14 mouse cellular contexts compared by ENCODE assay signal in genomic region chr12:28872271-28872670, GRCm38 (mm10).
DNase-seq lines count a peak whose midpoint lies in the region; ATAC-seq and TF ChIP-seq lines count a peak whose summit lies in the region.
"Had no signal": no experiment of that assay in that cellular context is flagged by ENCODE, and none has a peak within 500 bp of the region (broad histone marks: within the 10 kb centered on the region; RNA-seq: fewer than 3 reads in every experiment).

No protein-coding gene starts in this region.

- no peaks in the 10 kb centered on the region for H3K27me3 ChIP-seq in hindbrain, embryonic 13.5 days
- H3K27me3 ChIP-seq in hindbrain, postnatal 0 days (ENCODE audit: insufficient read depth, low read length), result no peaks in the 10 kb centered on the region
- no peaks in the 10 kb centered on the region for H3K27me3 ChIP-seq in neural tube, embryonic 15.5 days (replicated peaks)
- no peaks in the 10 kb centered on the region for H3K27me3 ChIP-seq in embryonic facial prominence, embryonic 10.5 days (replicated peaks; ENCODE audit: low read depth, poor library complexity, severe bottlenecking)
- H3K27me3 ChIP-seq: embryonic facial prominence, embryonic 13.5 days; kidney, embryonic 15.5 days had no signal

- 0 out of 2 replicates have a peak overlapping the region, but pooled peaks have one; percentile 39 for H3K9ac ChIP-seq in hindbrain, embryonic 13.5 days
- H3K9ac ChIP-seq in hindbrain, postnatal 0 days (replicated peaks; ENCODE audit: low read length), result no peak overlapping the region
- no peak overlapping the region for H3K9ac ChIP-seq in neural tube, embryonic 15.5 days (replicated peaks)
- H3K9ac ChIP-seq: embryonic facial prominence, embryonic 13.5 days; kidney, embryonic 15.5 days had no signal

- no peak for TF ChIP-seq CTCF in hindbrain, postnatal 0 days (IDR thresholded peaks at IDR 0.05; ENCODE audit: low read depth)
- no peak for TF ChIP-seq CTCF in cortical plate, adult 2 months (IDR thresholded peaks at IDR 0.05; ENCODE audit: extremely low read depth, insufficient read depth, low read length)
- TF ChIP-seq CTCF in layer of hippocampus, adult 2 months (conservative IDR thresholded peaks at IDR 0.05), result no peak

- no peak for ATAC-seq in hindbrain, embryonic 13.5 days (ENCODE audit: low FRiP score)
- no peak for ATAC-seq in hindbrain, postnatal 0 days
- no peak for ATAC-seq in neural tube, embryonic 15.5 days (ENCODE audit: low FRiP score)

- H3K4me2 ChIP-seq in hindbrain, embryonic 13.5 days, result no peak overlapping the region
- no peak overlapping the region for H3K4me2 ChIP-seq in hindbrain, postnatal 0 days (ENCODE audit: low read depth, low read length)
- H3K4me2 ChIP-seq in neural tube, embryonic 15.5 days, result no peak overlapping the region
- H3K4me2 ChIP-seq: embryonic facial prominence, embryonic 13.5 days; kidney, embryonic 15.5 days had no signal

- 85% methylated on average over 12 of the region's 12 CpGs for WGBS in hindbrain, embryonic 13.5 days
- 75% methylated on average over 12 of the region's 12 CpGs for WGBS in hindbrain, postnatal 0 days
- 80% methylated on average over 12 of the region's 12 CpGs for WGBS in neural tube, embryonic 15.5 days
- WGBS in embryonic facial prominence, embryonic 10.5 days, result 87% methylated on average over 12 of the region's 12 CpGs

- no peaks in the 10 kb centered on the region for H3K9me3 ChIP-seq in hindbrain, embryonic 13.5 days
- no peaks in the 10 kb centered on the region for H3K9me3 ChIP-seq in hindbrain, postnatal 0 days (ENCODE audit: low read length)
- H3K9me3 ChIP-seq in neural tube, embryonic 15.5 days (replicated peaks), result no peaks in the 10 kb centered on the region
- H3K9me3 ChIP-seq in embryonic facial prominence, embryonic 10.5 days, result no peaks in the 10 kb centered on the region
- H3K9me3 ChIP-seq: embryonic facial prominence, embryonic 13.5 days; kidney, embryonic 15.5 days had no signal

- no peak overlapping the region for H3K4me3 ChIP-seq in hindbrain, embryonic 13.5 days
- H3K4me3 ChIP-seq in hindbrain, postnatal 0 days (ENCODE audit: low read length), result no peak overlapping the region
- no peak overlapping the region for H3K4me3 ChIP-seq in cortical plate, adult 2 months (ENCODE audit: insufficient read depth, low read length)
- no peak overlapping the region for H3K4me3 ChIP-seq in layer of hippocampus, adult 2 months
- H3K4me3 ChIP-seq in neural tube, embryonic 15.5 days (replicated peaks), result no peak overlapping the region
- H3K4me3 ChIP-seq in embryonic facial prominence, embryonic 10.5 days, result no peak overlapping the region
- H3K4me3 ChIP-seq: embryonic facial prominence, embryonic 13.5 days; gastrocnemius, adult 2 months; kidney, embryonic 15.5 days had no signal

- no peak for DNase-seq in hindbrain, postnatal 0 days (ENCODE audit: low spot score)
- peak; percentile 75 to 91 for DNase-seq in layer of hippocampus, adult 2 months (ENCODE audit: low spot score in 2 of 2)
- DNase-seq in embryo, embryonic 9.5 days (ENCODE audit: extremely low spot score), result no peak
- no peak for DNase-seq in yolk sac, embryonic 10.5 days (ENCODE audit: low spot score)
- no peak for DNase-seq in embryonic facial prominence, embryonic 10.5 days (ENCODE audit: low spot score)
- DNase-seq: adrenal gland, postnatal 10 days; cerebellum, adult 11 months; gastrocnemius, adult 2 months had no signal

- H3K27ac ChIP-seq in hindbrain, embryonic 13.5 days, result peak overlapping the region; percentile 74
- no peak overlapping the region for H3K27ac ChIP-seq in hindbrain, postnatal 0 days
- H3K27ac ChIP-seq in cortical plate, adult 2 months (ENCODE audit: insufficient read depth, low read length), result peak overlapping the region; percentile 81
- peak overlapping the region; percentile 88 for H3K27ac ChIP-seq in layer of hippocampus, adult 2 months
- peak overlapping the region; percentile 58 for H3K27ac ChIP-seq in neural tube, embryonic 15.5 days (replicated peaks)
- H3K27ac ChIP-seq in embryonic facial prominence, embryonic 10.5 days (replicated peaks), result no peak overlapping the region
- H3K27ac ChIP-seq: embryonic facial prominence, embryonic 13.5 days; gastrocnemius, adult 2 months; kidney, embryonic 15.5 days; macrophage had no signal

- peaks cover 36% of the 10 kb centered on the region for H3K36me3 ChIP-seq in hindbrain, embryonic 13.5 days
- no peaks in the 10 kb centered on the region for H3K36me3 ChIP-seq in hindbrain, postnatal 0 days (ENCODE audit: insufficient read depth, low read length)
- H3K36me3 ChIP-seq in neural tube, embryonic 15.5 days, result 0 out of 2 replicates have a peak, but pooled peaks cover 3% of the 10 kb centered on the region
- H3K36me3 ChIP-seq in embryonic facial prominence, embryonic 10.5 days (replicated peaks), result peaks cover 11% of the 10 kb centered on the region
- H3K36me3 ChIP-seq: kidney, embryonic 15.5 days had no signal

- peak; percentile 17; the same call in 1 of the 2 replicates for TF ChIP-seq POLR2A in cortical plate, adult 2 months (IDR thresholded peaks at IDR 0.05; ENCODE audit: extremely low read depth, insufficient read depth, low read length)

- peaks cover 36% of the 10 kb centered on the region for H3K4me1 ChIP-seq in hindbrain, embryonic 13.5 days (replicated peaks)
- peaks cover 7% of the 10 kb centered on the region; the same call in 1 of the 2 replicates for H3K4me1 ChIP-seq in hindbrain, postnatal 0 days (ENCODE audit: insufficient read depth, low read length)
- H3K4me1 ChIP-seq in cortical plate, adult 2 months (ENCODE audit: control insufficient read depth, insufficient read depth, low read length), result peaks cover 31% of the 10 kb centered on the region
- peaks cover 33% of the 10 kb centered on the region for H3K4me1 ChIP-seq in neural tube, embryonic 15.5 days
- no peaks in the 10 kb centered on the region for H3K4me1 ChIP-seq in embryonic facial prominence, embryonic 10.5 days

Comparison
In these comparisons a context has a peak if more than half of its experiments do, and no peak if none do; other contexts are left out.
1. H3K27ac ChIP-seq: peak in hindbrain, embryonic 13.5 days (single experiment), cortical plate, adult 2 months (single experiment), layer of hippocampus, adult 2 months (single experiment) and neural tube, embryonic 15.5 days (single experiment); none in hindbrain, postnatal 0 days (single experiment) and embryonic facial prominence, embryonic 10.5 days (single experiment).
2. DNase-seq: peak in layer of hippocampus, adult 2 months (2 of 2); none in hindbrain, postnatal 0 days (single experiment), embryo, embryonic 9.5 days (single experiment), yolk sac, embryonic 10.5 days (single experiment) and embryonic facial prominence, embryonic 10.5 days (single experiment).